Mouse (Mus musculus) embryonic fibroblast, embryonic 13.5 days (primary cell): ENCODE data around the gene Slc38a11.

Experiments used
- CTCF ChIP-seq: IDR thresholded peaks from 2 replicates; pipeline ENCODE4 v1.5.1; 2011; ENCODE audit warnings: mild to moderate bottlenecking, control low read depth, low read length, moderate library complexity, borderline replicate concordance; ENCODE audit not compliant: insufficient read depth
- POLR2A ChIP-seq: IDR thresholded peaks from 2 replicates; pipeline ENCODE4 v1.6.1; 2011; ENCODE audit warnings: low read depth, mild to moderate bottlenecking, control low read depth, low read length, moderate library complexity

DNA sequence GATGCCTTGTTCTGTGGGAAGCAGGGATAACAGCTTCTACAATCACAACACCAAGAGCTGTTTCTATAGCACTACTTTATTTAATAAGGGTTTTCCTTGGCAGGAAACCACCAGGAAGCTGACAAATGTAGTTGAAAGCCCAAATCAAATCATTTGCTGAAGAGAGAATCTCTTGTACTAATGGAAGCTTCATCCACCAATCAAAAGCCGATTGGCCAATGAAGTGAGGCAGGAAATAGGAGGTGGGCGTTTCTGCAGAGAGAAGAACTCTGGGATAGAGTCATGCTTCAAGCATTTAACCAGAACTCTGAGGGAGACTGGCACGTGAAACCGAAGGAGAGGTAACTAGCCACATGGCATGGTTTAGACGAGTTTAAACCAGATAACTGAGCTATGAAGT, 38.2 kb upstream of the Slc38a11 start:
- TF ChIP-seq CTCF (no peak), POLR2A (no peak)
